Mouse (Mus musculus): ENCODE measurements around the gene Ptpro.

DNA sequence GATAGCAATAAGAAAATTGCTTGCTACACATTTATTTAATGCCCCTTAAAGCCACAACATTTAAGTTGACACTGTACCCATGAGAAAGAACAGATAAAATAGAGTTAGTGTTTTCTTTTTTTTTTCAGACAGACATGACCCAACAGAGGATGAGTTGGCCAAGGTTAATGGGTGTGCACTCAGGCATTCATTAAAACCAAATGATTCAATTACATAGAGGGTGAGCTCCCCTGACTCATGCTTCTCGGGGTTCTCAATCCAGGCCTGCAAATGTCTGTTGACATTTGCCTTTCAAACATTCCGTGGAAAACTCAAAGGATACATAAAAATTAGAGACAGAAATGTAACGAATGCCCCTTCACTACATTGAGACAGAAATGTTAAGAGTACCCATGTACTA is 79.7 kb downstream of the Ptpro start:
- TF ChIP-seq CTCF (IDR thresholded peaks at IDR 0.05; ENCODE audit: extremely low read depth, insufficient read depth, low read length) (no peak), POLR2A (IDR thresholded peaks at IDR 0.05; ENCODE audit: extremely low read depth, insufficient read depth, low read length) (no peak)

Data from cortical plate, adult 2 months (tissue).